Mouse (Mus musculus): Measurements from ENCODE around the gene Rac3.

GRCm38 (mm10) chr11:120712771-120713568 lies 8.3 kb upstream of the Rac3 start:
- TF ChIP-seq CTCF (IDR thresholded peaks at IDR 0.05; ENCODE audit: control insufficient read depth, insufficient read depth, low read length) (peak; percentile 61), POLR2A (IDR thresholded peaks at IDR 0.05; ENCODE audit: borderline replicate concordance, control insufficient read depth, low read depth, low read length) (no peak)

Data from bone marrow, adult 2 months (tissue).